Mouse (Mus musculus) CH12.LX (cell line): ENCODE results near the gene Akr1b3. TPM values are rescaled to one million over a fixed set of nuclear protein-coding genes. Genes with fewer than 3 reads are reported as not detected.
"Not testable (repeated sequence)": the region's sequence is repeated elsewhere in the genome, so short reads cannot be mapped to it uniquely, and the experiment has no call there.

Experiments used
- DNase-seq: peaks from one replicate; pipeline ENCODE4 v3.0.0-alpha.2; 2013; ENCODE audit errors: extremely low read depth
- H3K27ac ChIP-seq: 2 replicates; pipeline ENCODE4 v1.5.1; 2012; ENCODE audit warnings: low read depth, mild to moderate bottlenecking, control low read depth, moderate library complexity; ENCODE audit not compliant: insufficient read depth
- H3K27me3 ChIP-seq: replicated peaks from 2 replicates; pipeline ENCODE3; 2012; ENCODE audit warnings: inconsistent platforms
- H3K36me3 ChIP-seq, 2 experiments: replicated peaks in 1 of 2; 2 replicates each; pipeline versions ENCODE3 to v1.6.1; 2012; ENCODE audit warnings: inconsistent platforms in 1 of 2, low read length in 1 of 2, mild to moderate bottlenecking in 1 of 2, mixed read lengths in 1 of 2, moderate library complexity in 1 of 2; ENCODE audit not compliant: control insufficient read depth in 1 of 2, insufficient read depth in 1 of 2
- H3K4me1 ChIP-seq, 2 experiments: 2 replicates each; pipeline ENCODE4 v1.6.1; 2012; ENCODE audit warnings: inconsistent platforms in 1 of 2, moderate library complexity in 1 of 2; ENCODE audit not compliant: insufficient read depth in 2 of 2, control insufficient read depth in 1 of 2
- H3K4me2 ChIP-seq: 2 replicates; pipeline ENCODE4 v1.6.1; 2012; ENCODE audit warnings: low read depth, mild to moderate bottlenecking, control low read depth; ENCODE audit not compliant: poor library complexity, insufficient read depth, severe bottlenecking
- H3K4me3 ChIP-seq, 3 experiments: fragments of 150-350 bp in 1 of 3; sonication (generic) in 1 of 3; replicated peaks in 1 of 3; 2 replicates each; pipeline versions ENCODE3 to v1.5.1; 2011 to 2012; ENCODE audit warnings: low read depth in 2 of 3, low read length in 2 of 3, mild to moderate bottlenecking in 2 of 3, moderate library complexity in 2 of 3, control low read depth in 1 of 3, improper control_type of control experiment in 1 of 3, inconsistent platforms in 1 of 3, mixed read lengths in 1 of 3; ENCODE audit not compliant: poor library complexity in 1 of 3
- H3K79me2 ChIP-seq: replicated peaks from 2 replicates; pipeline ENCODE4 v1.6.1; 2012; ENCODE audit warnings: mild to moderate bottlenecking, moderate library complexity; ENCODE audit not compliant: control insufficient read depth, poor library complexity, insufficient read depth, severe bottlenecking; ENCODE audit errors: extremely low read depth
- H3K9ac ChIP-seq: 2 replicates; pipeline ENCODE4 v1.6.1; 2012; ENCODE audit warnings: low read depth, mild to moderate bottlenecking, control low read depth, moderate library complexity; ENCODE audit not compliant: insufficient read depth
- H3K9me3 ChIP-seq: replicated peaks from 2 replicates; pipeline ENCODE3; 2012; ENCODE audit warnings: low read length, inconsistent platforms, mixed read lengths
- CHD2 ChIP-seq: IDR thresholded peaks from 2 replicates; pipeline ENCODE4 v1.6.1; 2011; ENCODE audit warnings: low read length, improper control_type of control experiment
- CTCF ChIP-seq, 2 experiments: IDR thresholded peaks in 1 of 2; conservative IDR thresholded peaks in 1 of 2; 2 replicates each; pipeline ENCODE4 v1.5.1; 2011 to 2012; ENCODE audit warnings: low read depth in 2 of 2, low read length in 2 of 2, improper control_type of control experiment in 1 of 2, inconsistent platforms in 1 of 2, mild to moderate bottlenecking in 1 of 2, moderate library complexity in 1 of 2
- E2F4 ChIP-seq: IDR thresholded peaks from 2 replicates; pipeline ENCODE4 v1.6.1; 2011; ENCODE audit warnings: low read depth, low read length, improper control_type of control experiment; ENCODE audit not compliant: insufficient replicate concordance
- IRF4 ChIP-seq: IDR thresholded peaks from 2 replicates; pipeline ENCODE4 v1.6.1; 2014; ENCODE audit warnings: low read depth, mild to moderate bottlenecking, inconsistent platforms, low read length, improper control_type of control experiment
- JUND ChIP-seq: conservative IDR thresholded peaks from 2 replicates; pipeline ENCODE4 v1.6.1; 2011; ENCODE audit warnings: low read depth, low read length, improper control_type of control experiment
- KAT2A ChIP-seq: IDR thresholded peaks from 2 replicates; pipeline ENCODE4 v1.6.1; 2012; ENCODE audit warnings: low read length, improper control_type of control experiment, inconsistent platforms; ENCODE audit not compliant: insufficient replicate concordance
- MAZ ChIP-seq: IDR thresholded peaks from 2 replicates; pipeline ENCODE4 v1.6.1; 2012; ENCODE audit warnings: low read depth, mild to moderate bottlenecking, inconsistent platforms, low read length, improper control_type of control experiment, moderate library complexity
- MYC ChIP-seq: IDR thresholded peaks from 2 replicates; pipeline ENCODE4 v1.6.1; 2011; ENCODE audit warnings: low read depth, mild to moderate bottlenecking, improper control_type of control experiment, low read length
- PAX5 ChIP-seq: IDR thresholded peaks from 2 replicates; pipeline ENCODE4 v1.6.1; 2012; ENCODE audit warnings: low read length, inconsistent platforms, mixed read lengths
- POLR2A ChIP-seq: IDR thresholded peaks from 2 replicates; pipeline ENCODE4 v1.6.1; 2011; ENCODE audit warnings: low read depth, mild to moderate bottlenecking, improper control_type of control experiment, low read length
- RAD21 ChIP-seq: IDR thresholded peaks from 2 replicates; pipeline ENCODE4 v1.6.1; 2011; ENCODE audit warnings: low read depth, mild to moderate bottlenecking, low read length, improper control_type of control experiment, moderate library complexity
- SMC3 ChIP-seq: IDR thresholded peaks from 2 replicates; pipeline ENCODE4 v1.6.1; 2011; ENCODE audit warnings: low read depth, low read length, improper control_type of control experiment
- dilution Hi-C: fragments of 300-500 bp; cut with MboI; formaldehyde crosslinking; loops from 2 replicates; pipeline ENCODE4 v1.14.3; 2020; ENCODE audit warnings: low sequenced_read_pairs; ENCODE audit not compliant: extremely low pct_unique_long_range_greater_than_20kb, extremely low pct_ligation_motif_present
- in situ Hi-C: fragments of 300-500 bp; cut with MboI; formaldehyde crosslinking; loops from 3 replicates; pipeline ENCODE4 v1.14.3; 2019; ENCODE audit warnings: low sequenced_read_pairs, low pct_ligation_motif_present, low pct_unique_long_range_greater_than_20kb, mixed read lengths
- polyA plus RNA-seq: library from polyadenylated mRNA; unstranded; fragments of >175 nt; gene quantifications from 2 replicates; pipeline ENCODE4 v1.2.1, GENCODE M21; 2012; ENCODE audit warnings: low read depth; ENCODE audit not compliant: insufficient read length
- total RNA-seq, 2 experiments: library from RNA; depleted of rRNA; stranded (reverse); fragments of 300-350 nt in 1 of 2; fragments of >200 nt in 1 of 2; gene quantifications; 2 replicates each; pipeline ENCODE4 v1.2.3; 2012 to 2014

Akr1b3 gene
- total and polyA plus RNA-seq, 3 experiments = 257 to 359 (median 313) TPM

DNA sequence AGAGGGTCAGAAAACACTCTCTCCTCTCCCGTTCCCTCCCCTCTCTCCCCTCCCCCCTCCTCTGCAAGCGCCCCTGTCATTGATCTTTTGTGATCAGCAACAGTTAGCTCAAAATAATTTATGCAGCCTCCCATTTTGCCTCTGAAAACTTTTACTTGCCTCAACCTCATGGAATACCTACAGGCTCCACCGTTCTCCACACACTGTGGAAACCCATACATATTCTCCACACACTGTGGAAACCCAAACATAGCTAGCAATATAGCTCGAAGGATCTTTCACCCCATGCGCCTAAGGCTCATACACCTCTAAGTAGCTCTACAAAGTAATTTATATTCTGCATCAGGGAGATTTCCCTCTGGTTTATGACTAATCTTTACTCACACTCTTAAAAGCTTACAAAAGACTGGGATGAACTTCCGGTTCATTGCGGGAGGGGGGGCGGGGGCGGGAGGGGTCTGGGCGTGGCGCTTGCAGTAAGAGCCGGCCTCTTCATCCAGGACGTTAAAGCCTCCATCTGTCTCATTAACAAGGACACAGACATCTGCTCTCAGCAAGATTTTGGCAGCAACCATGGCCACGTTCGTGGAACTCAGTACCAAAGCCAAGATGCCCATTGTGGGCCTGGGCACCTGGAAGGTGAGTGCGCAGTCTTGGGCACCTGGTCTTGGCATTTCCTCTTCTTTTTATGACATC, 36.5 kb upstream of the Akr1b3 start, which contains the start of gene Akr1b8:
Akr1b8 (plus strand) TSS at position 462 of the 696 bp plus-strand sequence.
- DNase-seq = no peak
- dilution Hi-C loops (no loop called here), in situ Hi-C loops (loop anchor here (10.0 kb wide), 1 partner anchor 101 kb away; no protein-coding TSS in a partner anchor)
- no peaks in the 10 kb centered on the region for H3K79me2 ChIP-seq
- no peak within 1 kb of the TSS for H3K9ac ChIP-seq
- no peak within 1 kb of the TSS for H3K4me3 ChIP-seq
- H3K9me3 ChIP-seq = no peaks in the 10 kb centered on the region
- TF ChIP-seq MAZ (no peak), KAT2A (no peak), E2F4 (no peak), RAD21 (no peak), IRF4 (no peak)
- H3K36me3 ChIP-seq = no peaks in the 10 kb centered on the region
- no peak within 1 kb of the TSS for H3K4me2 ChIP-seq
- H3K4me1 ChIP-seq = peaks cover 0 to 12% of the 10 kb centered on the region in 2 experiments; a peak in 1 of 4 replicates
- no peaks in the 10 kb centered on the region for H3K27me3 ChIP-seq
- no peak within 1 kb of the TSS for H3K27ac ChIP-seq

- dilution Hi-C loops = no loop called here
- H3K27me3 ChIP-seq = no peaks in the 10 kb centered on the region
- no peak overlapping the region for H3K4me3 ChIP-seq
- in situ Hi-C loops = loop anchor here (10.0 kb wide), 1 partner anchor 102 kb away; no protein-coding TSS in a partner anchor
- H3K36me3 ChIP-seq = no peaks in the 10 kb centered on the region
- H3K4me2 ChIP-seq = no peak overlapping the region
- no peaks in the 10 kb centered on the region for H3K9me3 ChIP-seq
- H3K27ac ChIP-seq = no peak overlapping the region
- H3K79me2 ChIP-seq = no peaks in the 10 kb centered on the region
- peaks cover 0 to 12% of the 10 kb centered on the region in 2 experiments; a peak in 1 of 4 replicates for H3K4me1 ChIP-seq
- no peak overlapping the region for H3K9ac ChIP-seq
- TF ChIP-seq CTCF (conservative IDR thresholded peaks at IDR 0.05 in 1 of 2, IDR thresholded peaks at IDR 0.05 in 1 of 2; ENCODE audit: low read depth in 2 of 2, low read length in 2 of 2) (no peak), CHD2 (no peak), SMC3 (no peak), RAD21 (no peak), POLR2A (no peak), MYC (no peak), PAX5 (no peak), JUND (no peak), IRF4 (no peak)
- DNase-seq = no peak
Observed at GRCm38 (mm10) chr6:34352401-34352800, 35.1 kb upstream of the Akr1b3 start.

DNA sequence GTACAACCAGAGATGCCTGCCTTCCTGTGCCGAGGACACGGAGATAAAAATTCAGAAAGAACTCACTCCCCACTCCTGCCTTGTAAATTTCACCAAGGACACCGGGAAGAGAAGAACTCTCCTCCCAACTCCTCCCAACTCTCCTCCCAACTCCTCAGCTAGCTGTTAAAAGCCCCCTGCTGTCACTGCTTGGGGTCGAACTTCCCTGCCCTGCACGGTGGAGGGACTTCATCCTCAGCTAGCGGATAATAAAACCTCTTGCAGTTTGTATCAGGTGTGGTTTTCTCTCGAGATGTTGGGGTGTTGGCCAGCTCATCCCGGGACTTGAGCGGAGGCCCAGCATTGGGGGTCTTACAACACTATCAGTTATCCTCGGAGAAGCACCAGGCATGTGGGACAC, 34.2 kb upstream of the Akr1b3 start:
- H3K4me1 ChIP-seq = peaks cover 0 to 13% of the 10 kb centered on the region in 2 experiments; a peak in 1 of 4 replicates
- dilution Hi-C loops = not testable (repeated sequence)

More for the DNA sequence above, 34.2 kb upstream of the Akr1b3 start:
- not testable (repeated sequence) for H3K36me3 ChIP-seq, H3K9me3 ChIP-seq, DNase-seq, H3K9ac ChIP-seq, H3K79me2 ChIP-seq, H3K4me3 ChIP-seq, H3K4me2 ChIP-seq, H3K27ac ChIP-seq, H3K27me3 ChIP-seq
- in situ Hi-C loops = loop anchor here (10.0 kb wide), 1 partner anchor 103 kb away; no protein-coding TSS in a partner anchor
